Mouse (Mus musculus) testis, adult 2 months (tissue): ENCODE results near the gene Cnot10.

ENCODE experiments used
- CTCF ChIP-seq: fragments of 200-500 bp; IDR thresholded peaks from 2 replicates; pipeline ENCODE4 v1.5.1; 2012; ENCODE audit warnings: low read depth, mild to moderate bottlenecking, inconsistent platforms, low read length, moderate library complexity; ENCODE audit not compliant: control insufficient read depth, insufficient read depth, insufficient replicate concordance
- POLR2A ChIP-seq: fragments of 200-500 bp; IDR thresholded peaks from 2 replicates; pipeline ENCODE4 v1.6.1; 2012; ENCODE audit warnings: low read depth, mild to moderate bottlenecking, inconsistent platforms, low read length, moderate library complexity; ENCODE audit not compliant: control insufficient read depth

- TF ChIP-seq POLR2A (no peak), CTCF (no peak)
Measured at GRCm38 (mm10) chr9:114576001-114576400, 64.0 kb downstream of the Cnot10 start.
